Mouse (Mus musculus) C2C12 (cell line): Measurements from ENCODE around the gene Mef2a. TPM values are rescaled to one million over a fixed set of nuclear protein-coding genes. Genes with fewer than 3 reads are reported as not detected.

ENCODE experiments used
- H3K27me3 ChIP-seq: one replicate; pipeline ENCODE4 v1.6.1; 2011; ENCODE audit not compliant: control insufficient read depth, insufficient read depth, insufficient read length
- H3K36me3 ChIP-seq: one replicate; pipeline ENCODE4 v1.6.1; 2011; ENCODE audit not compliant: control insufficient read depth, insufficient read depth
- H3K4me3 ChIP-seq: one replicate; pipeline ENCODE4 v1.5.1; 2011; ENCODE audit warnings: mild to moderate bottlenecking, control low read depth; ENCODE audit not compliant: poor library complexity, insufficient read depth, severe bottlenecking
- H3K79me2 ChIP-seq: one replicate; pipeline ENCODE4 v1.6.1; 2011; ENCODE audit not compliant: control insufficient read depth, insufficient read depth
- H3K79me3 ChIP-seq: one replicate; pipeline ENCODE4 v1.6.1; 2011; ENCODE audit warnings: low read depth, control low read depth
- H3ac ChIP-seq: one replicate; pipeline ENCODE3; 2011; ENCODE audit warnings: low read depth; ENCODE audit not compliant: control insufficient read depth, insufficient read length
- CEBPB ChIP-seq: IDR thresholded peaks from one replicate; pipeline ENCODE4 v1.6.1; 2011; ENCODE audit warnings: low read depth, mild to moderate bottlenecking, control low read depth, moderate library complexity
- CTCF ChIP-seq: IDR thresholded peaks from one replicate; pipeline ENCODE4 v1.5.1; 2011; ENCODE audit not compliant: control insufficient read depth, insufficient read depth, insufficient read length
- FOSL1 ChIP-seq: IDR thresholded peaks from one replicate; pipeline ENCODE4 v1.8.0; 2011; ENCODE audit warnings: mild to moderate bottlenecking, low read length; ENCODE audit not compliant: poor library complexity, insufficient read depth, severe bottlenecking
- MAX ChIP-seq: IDR thresholded peaks from one replicate; pipeline ENCODE4 v1.6.1; 2011; ENCODE audit warnings: mild to moderate bottlenecking, control low read depth
- MYOD1 ChIP-seq: IDR thresholded peaks from one replicate; pipeline ENCODE4 v1.6.1; 2011; ENCODE audit warnings: low read depth; ENCODE audit not compliant: control insufficient read depth, insufficient read length
- MYOG ChIP-seq: IDR thresholded peaks from one replicate; pipeline ENCODE4 v1.6.1; 2011; ENCODE audit not compliant: control insufficient read depth, insufficient read length; ENCODE audit errors: extremely low read depth
- USF1 ChIP-seq: IDR thresholded peaks from one replicate; pipeline ENCODE4 v1.6.1; 2011; ENCODE audit warnings: low read depth, mild to moderate bottlenecking, control low read depth, moderate library complexity
- long read RNA-seq, 2 experiments: library from polyadenylated mRNA; unstranded; transcript quantifications; one replicate each; pipeline ENCODE4 v2.0.0; 2019 to 2020
- polyA plus RNA-seq: library from polyadenylated mRNA; unstranded; fragments of >200 nt; fragmentation: generic; extraction: Trizol; gene quantifications from one replicate; pipeline ENCODE4 v1.2.1, GENCODE M21; 2012; ENCODE audit warnings: missing spikeins

Gene Mef2a
- 14.8 TPM for polyA plus RNA-seq
- long read RNA-seq, experiment 1, full-length matches to known transcripts = 11 of 31 reads
- long read RNA-seq, experiment 1, partial matches to known transcripts = 4 of 31 reads
- long read RNA-seq, experiment 1, other reads (novel, unspliced or antisense) = 16 of 31 reads
- long read RNA-seq, experiment 2, full-length matches to known transcripts = 83 of 115 reads
- long read RNA-seq, experiment 2, partial matches to known transcripts = 12 of 115 reads
- long read RNA-seq, experiment 2, other reads (novel, unspliced or antisense) = 20 of 115 reads

DNA sequence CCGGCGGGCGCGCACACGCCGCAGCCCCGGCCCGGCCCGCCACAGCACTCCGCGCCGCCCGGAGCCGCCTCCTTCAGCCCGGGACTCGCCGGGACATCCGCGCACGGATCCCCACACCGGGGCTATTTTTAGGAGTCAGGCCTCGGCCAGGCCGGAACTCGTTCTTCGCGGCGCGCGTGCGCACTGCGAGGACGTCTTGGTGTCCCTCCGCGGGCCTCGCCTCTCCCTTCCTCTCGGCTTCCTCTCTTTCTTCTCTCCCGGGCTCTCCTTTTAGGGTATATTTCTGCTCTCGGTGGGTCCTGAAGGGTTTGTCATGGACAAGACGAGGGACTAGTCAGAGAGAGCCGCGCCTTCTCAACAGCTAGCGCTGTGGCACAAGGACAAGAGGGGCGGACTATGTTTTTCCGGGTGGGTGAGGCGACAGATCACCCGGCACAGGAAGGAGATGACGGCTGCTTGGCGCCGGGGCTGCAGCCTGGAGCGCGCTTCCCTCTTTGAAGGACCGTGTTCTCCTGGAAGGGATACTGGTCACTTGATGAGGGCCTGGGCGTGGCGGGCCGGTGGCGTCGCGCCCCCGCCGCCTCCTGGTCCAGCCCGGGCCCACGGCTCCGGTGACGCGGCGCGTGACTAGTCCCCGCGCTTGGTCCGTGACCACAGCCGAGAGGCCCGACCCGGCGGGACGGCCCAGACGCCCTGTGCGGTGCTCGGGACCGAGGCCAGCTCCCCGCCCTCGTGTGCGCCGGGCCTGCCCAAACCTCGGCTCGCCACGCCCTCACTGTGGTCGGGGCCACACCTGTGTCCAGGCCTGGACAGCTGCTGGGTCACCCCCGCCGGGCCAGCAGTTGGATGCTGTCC, at the start of gene Mef2a:
Gene Mef2a (minus strand): TSS at position 130 of the 855 bp plus-strand sequence.
- Histone ChIP-seq H3K79me2 (peaks cover 44% of the 10 kb centered on the region), H3K4me3 (peak within 1 kb of the TSS; percentile 75), H3K36me3 (no peaks in the 10 kb centered on the region), H3K79me3 (peaks cover 39% of the 10 kb centered on the region), H3ac (peak within 1 kb of the TSS; percentile 87), H3K27me3 (no peaks in the 10 kb centered on the region)
- TF ChIP-seq CTCF (no peak), MYOG (no peak), FOSL1 (no peak), MAX (peak; percentile 18), USF1 (no peak), MYOD1 (peak; percentile 92), CEBPB (no peak)

- TF ChIP-seq MYOD1 (no peak), FOSL1 (no peak), MYOG (no peak), CTCF (no peak), CEBPB (no peak), USF1 (no peak), MAX (no peak)
- H3K4me3 ChIP-seq = no peak overlapping the region
- no peaks in the 10 kb centered on the region for H3K27me3 ChIP-seq
- no peaks in the 10 kb centered on the region for H3K79me2 ChIP-seq
- no peak overlapping the region for H3ac ChIP-seq
- no peaks in the 10 kb centered on the region for H3K36me3 ChIP-seq
- no peaks in the 10 kb centered on the region for H3K79me3 ChIP-seq
These were observed 49.0 kb upstream of the Mef2a start for GRCm38 (mm10) chr7:67421476-67422186.

GRCm38 (mm10) chr7:67421088-67421475, 48.4 kb upstream of the Mef2a start:
- Histone ChIP-seq H3K27me3 (no peaks in the 10 kb centered on the region), H3K36me3 (no peaks in the 10 kb centered on the region), H3K79me2 (no peaks in the 10 kb centered on the region), H3ac (no peak overlapping the region), H3K79me3 (no peaks in the 10 kb centered on the region), H3K4me3 (no peak overlapping the region)
- no peak for TF ChIP-seq FOSL1
- TF ChIP-seq USF1 = no peak
- TF ChIP-seq MAX = no peak
- TF ChIP-seq MYOG = no peak
- no peak for TF ChIP-seq CTCF
- no peak for TF ChIP-seq CEBPB
- no peak for TF ChIP-seq MYOD1

- H3ac ChIP-seq = no peak overlapping the region
- H3K36me3 ChIP-seq = no peaks in the 10 kb centered on the region
- H3K4me3 ChIP-seq = no peak overlapping the region
- TF ChIP-seq FOSL1 (no peak), MYOD1 (no peak), MAX (no peak), CEBPB (no peak), MYOG (no peak), USF1 (no peak), CTCF (no peak)
- no peaks in the 10 kb centered on the region for H3K27me3 ChIP-seq
- no peaks in the 10 kb centered on the region for H3K79me2 ChIP-seq
- H3K79me3 ChIP-seq = no peaks in the 10 kb centered on the region
These were observed 47.1 kb upstream of the Mef2a start for GRCm38 (mm10) chr7:67419591-67420314.
